Mouse (Mus musculus) spleen, postnatal 36 days (tissue): Measurements from ENCODE around the gene Drc7.
"Not testable (repeated sequence)": the region's sequence is repeated elsewhere in the genome, so short reads cannot be mapped to it uniquely, and the experiment has no call there.

Source experiments
- DNase-seq, 2 experiments: peaks; one replicate each; pipeline ENCODE4 v3.0.0; 2022; ENCODE audit warnings: low spot score in 2 of 2, mixed read lengths in 1 of 2

The Drc7 gene

DNA sequence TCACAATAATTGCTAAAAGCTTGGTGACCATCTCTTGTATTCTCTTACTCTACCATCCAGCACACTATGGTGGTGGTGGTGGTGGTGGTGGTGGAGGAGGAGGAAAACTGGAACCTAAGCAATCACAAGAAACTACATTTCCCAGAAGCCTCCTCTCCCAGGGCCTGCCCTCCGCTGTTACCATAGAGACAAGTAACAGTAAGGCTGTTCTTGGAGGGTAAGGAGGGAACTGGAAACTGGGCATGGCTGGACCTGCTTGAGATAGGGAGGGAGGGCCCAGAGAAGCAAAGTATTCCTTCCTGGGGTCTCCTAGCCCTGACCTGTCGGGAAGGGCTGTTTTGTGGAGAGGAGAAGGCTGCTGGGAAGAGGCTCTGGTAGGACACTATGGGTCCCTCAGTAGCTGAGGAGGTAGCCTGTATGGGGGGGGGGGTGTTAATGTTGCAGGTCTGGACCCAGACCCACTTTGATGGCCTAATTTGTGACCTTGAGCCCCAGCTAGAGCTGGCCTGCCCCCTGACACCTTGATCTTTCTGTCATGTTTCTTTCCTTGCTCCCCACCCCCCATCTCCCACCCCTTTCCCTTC is at the start of gene Drc7:
TSS of gene Drc7 (plus strand) at position 177 of the 584 bp plus-strand sequence.
- no peak for DNase-seq

DNA sequence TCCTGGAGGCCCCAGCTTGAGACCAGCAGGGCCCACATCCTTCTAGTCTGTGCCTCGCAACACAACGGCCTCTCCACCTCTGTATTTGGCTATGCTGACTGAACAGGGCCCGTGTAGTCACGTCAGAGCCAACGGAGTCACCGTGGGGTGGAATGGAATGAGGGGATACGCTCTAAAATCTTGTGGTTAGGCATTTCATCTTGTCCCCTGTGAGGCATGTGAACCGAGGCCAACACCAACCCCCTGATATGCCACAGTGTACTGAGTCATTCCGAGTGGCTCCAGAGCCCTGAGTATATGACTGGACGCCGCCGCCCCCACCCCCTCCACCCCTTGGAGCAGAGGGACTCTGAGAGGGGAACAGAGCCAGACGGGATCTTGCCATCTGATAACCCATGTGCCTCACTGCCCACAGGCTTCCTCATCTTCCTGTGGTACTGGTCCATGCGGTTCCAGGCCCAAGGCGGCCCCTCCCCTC is 42.4 kb upstream of the Drc7 start:
- DNase-seq: no peak

DNA sequence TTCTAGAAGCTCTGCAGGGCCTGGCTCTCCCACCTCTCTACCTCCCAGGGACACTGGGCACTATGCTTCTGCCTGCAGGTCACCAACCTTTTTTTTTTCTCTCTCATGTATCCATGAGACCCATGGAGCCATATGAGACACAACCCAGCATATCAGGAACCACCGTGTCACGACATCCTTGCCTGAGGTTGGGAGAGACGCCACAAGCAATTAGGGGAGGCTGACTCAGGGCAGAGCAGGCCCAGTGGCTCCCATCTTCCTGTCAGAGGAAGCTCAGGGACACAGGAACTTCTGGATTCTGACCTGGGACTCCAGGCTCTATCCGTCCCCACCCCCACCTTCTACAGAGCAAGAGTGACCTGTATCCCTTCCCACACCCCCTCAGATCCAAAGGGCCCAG is 39.0 kb upstream of the Drc7 start:
- no peak for DNase-seq

DNA sequence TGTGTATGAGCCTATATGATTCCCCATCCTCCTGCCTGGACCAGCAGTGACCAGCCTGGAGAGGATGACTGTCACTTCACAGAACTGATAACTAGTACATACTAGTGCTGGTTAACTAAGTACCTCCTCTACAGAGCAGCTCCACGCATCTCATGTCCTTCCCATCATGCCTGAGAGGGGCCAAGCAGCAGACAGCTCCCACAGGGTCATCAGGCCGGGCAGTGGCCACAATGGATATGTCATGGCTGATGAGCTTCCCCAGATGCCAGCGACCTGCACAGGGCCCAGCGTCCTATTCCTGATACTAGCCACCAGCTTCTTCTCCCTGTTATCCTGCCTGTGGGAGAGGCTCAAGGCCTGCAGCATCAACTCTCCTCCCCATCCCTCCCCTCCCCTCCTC is 38.2 kb upstream of the Drc7 start:
- no peak for DNase-seq

DNA sequence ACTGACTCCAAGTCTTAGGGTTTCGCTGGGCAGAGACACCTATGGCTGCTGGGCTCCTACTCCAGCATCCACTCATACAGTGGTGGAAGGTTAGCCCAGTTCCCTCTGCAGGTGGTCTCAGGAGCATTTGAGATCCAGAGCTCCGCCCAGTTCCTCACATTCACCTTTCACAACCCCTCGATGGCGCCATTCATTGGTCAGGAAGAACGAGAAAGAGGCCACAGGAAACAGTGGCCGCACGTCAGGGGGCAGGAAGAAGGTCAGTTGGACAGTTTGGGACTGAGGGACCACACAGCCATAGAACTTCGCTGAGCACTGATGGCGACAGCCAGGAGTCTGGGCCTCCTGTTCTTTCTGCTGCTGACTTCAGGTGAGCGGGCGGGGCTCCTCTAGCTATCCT is 37.5 kb upstream of the Drc7 start, which contains the start of gene Adgrg3:
TSS of gene Adgrg3 (plus strand) at position 242 of the 400 bp plus-strand sequence.
- no peak for DNase-seq

DNA sequence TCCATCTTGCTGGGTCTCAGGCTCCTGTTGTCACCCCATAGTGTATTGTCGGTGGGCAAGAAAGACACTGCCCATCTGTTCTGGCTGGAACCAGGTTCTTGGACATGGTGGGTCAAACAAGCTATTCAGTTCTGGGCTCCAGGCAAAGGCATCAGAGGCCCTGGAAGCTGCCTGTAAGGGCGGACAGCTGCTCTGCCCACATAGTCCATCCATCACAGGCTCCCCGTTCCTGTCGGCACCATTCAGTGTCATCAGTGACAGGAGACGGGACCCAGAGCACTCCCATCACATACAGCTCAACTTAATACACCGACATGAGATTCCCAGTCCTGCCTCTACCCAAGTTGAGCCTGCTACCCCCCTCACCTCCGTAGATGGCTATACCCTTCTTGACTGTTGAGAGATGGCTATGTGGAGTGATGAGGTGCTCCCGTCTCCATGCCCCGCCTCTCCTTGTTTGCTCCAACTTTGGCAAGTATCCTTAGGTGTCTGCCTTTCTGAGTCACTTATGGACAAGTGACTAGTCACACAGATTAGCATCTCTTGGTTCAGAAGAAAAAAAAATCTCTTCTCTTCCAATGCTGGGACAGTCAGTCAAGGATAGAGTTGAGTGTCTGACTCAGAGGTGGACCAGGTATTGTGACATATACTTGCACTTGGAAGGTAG is 36.8 kb upstream of the Drc7 start:
- no peak for DNase-seq

DNA sequence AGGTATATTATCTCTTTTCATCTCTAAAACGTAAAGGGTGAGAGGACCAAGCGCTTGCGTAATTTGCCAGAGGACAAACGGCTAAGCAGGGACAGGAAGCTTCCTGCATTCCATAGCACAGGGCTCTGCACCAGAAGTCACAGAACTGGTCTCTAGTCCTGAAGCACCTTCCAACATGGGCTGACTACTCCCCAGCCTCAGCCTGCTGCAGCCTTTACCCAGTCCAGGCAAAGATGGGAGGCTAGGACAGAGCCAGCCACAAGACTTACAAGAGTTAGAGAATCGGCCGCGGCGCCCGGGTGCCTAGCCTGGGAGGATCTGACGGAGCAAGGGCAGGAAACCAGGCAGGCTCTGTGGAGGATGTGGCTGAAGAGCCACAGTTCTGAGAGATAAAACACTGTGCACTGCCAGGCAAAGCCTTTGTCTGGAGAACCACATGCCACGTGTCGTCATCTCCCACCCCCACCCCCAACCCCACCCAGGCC is 34.6 kb upstream of the Drc7 start:
- DNase-seq: peak in 1 of 2 experiments; percentile 26

DNA sequence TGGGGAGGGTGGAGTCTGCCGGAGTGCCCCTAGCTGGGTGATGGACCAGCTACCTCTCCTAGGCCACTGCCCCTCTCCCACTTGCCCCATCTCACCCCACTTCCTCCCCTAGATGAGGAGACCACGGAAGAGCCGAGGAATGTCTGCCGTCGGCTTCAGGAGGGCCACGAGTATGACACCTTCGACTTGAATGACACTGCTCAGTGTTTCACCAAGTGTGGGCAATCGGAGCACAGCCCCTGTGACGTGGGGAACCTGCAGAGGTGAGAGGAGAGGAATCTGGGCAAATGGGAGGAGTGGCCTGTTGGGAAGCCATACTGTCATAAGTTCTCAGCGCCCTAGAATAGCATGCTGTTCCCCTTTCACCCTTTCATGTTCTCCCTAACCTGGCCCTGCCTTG is 34.1 kb upstream of the Drc7 start:
- DNase-seq: no peak

DNA sequence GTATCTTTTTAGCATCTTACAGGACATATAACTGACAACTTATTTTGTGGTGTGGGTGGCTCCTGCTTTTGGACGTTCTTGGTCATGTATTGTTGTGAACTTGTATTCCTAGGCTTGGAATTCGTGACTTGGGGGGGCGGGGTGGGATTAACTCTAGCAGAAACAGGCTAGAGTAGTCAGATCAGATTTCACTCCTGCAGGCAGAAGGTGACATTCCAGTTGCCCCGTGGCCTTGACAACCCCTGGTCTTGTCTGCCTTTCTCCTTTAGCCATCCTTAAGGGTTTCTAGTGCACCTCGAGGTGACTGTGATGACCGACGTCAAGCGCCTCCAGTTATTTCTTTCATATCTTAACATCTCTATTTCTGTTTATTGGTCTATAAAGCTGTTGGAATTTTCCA is 31.7 kb upstream of the Drc7 start:
- DNase-seq: no peak

DNA sequence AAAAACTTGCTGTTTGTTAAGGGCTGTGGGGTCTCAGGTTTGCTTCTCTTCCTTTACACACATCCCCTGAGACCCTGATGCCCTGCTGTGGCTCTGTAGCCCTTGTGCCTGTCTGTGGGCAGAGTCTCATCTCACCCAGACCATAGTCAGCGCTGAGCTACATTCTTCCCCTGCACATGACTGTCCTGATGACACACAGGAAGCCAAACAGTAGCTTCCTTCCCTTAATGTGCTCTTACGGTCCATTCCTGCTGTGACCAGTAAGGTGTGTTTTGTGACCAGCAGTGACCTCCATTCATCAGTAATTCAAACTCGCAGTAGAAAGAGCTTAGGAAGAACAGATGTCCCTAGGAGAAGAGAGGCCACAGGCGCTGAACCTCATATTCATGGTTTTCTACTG is 30.5 kb upstream of the Drc7 start:
- DNase-seq: no peak

DNA sequence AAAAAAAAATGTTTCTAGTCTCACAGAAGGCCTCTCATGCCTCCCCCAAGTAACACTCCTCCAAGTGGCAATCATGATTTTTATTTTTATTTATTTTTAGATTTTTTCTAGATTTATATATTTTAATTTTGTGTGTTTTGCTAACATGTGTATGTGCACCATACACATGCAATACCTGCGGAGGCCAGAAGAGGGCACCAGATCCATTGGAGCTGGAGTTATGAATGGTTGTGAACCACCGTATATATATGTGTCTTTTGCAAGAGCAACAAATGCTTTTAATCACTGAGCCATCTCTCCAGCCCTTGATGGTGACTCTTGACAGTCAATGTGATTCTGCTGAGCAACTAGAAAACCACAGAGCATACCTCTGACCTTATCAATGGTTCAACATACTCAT is 29.5 kb upstream of the Drc7 start:
- DNase-seq: no peak

DNA sequence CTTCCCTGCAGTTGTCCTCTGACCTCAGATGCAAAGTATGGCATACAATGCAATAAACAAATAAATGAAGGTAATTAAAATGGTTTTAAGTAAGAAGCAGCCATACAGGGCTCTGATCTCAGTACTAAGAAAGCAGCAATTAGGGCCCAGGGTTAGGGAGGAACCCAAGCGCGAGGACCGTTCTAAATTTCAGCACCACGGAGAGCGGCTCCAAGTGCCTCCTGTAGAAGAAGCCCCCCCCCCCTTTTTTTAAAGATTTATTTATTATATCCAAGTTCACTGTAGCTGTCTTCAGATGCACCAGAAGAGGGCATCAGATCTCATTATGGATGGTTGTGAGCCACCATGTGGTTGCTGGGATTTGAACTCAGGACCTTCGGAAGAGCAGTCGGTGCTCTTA is 26.5 kb upstream of the Drc7 start:
- not testable (repeated sequence) for DNase-seq

DNA sequence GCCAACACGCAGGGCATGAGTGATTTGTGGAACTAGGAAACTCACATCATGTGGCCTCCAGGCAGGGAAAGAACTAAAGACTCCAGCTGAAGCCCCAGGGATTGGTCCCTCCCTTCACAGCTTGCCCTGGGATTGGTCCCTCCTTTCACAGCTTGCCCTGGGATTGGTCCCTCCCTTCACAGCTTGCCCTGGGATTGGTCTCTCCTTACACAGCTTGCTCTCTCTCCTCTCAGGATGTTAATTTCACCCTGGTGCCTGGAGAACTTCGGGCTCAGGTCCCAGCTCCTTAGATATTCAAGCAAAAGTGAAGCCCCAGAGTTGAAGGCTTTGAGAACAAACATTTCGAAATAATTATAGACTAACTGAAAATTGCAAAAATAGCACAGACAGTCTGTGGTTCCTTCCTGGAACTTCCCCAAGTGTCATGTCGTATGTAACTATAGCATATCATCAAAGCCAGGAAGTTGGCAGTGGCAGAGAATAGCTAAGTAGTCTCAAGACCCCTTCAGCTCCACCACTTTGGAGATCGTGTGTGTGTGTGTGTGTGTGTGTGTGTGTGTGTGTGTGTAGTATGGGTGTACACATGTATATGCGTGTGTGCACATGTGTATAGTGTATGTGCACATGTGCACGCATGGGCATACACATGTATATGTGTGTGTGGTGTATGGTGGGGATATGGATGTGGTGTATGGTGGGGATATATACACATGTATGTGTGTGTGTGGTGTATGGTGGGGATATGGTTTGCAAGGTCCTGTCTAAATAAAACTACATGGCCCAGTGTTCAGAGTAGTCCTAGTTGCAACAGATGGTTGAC is 17.6 kb upstream of the Drc7 start:
- DNase-seq: peak in 1 of 2 experiments; percentile 12

DNA sequence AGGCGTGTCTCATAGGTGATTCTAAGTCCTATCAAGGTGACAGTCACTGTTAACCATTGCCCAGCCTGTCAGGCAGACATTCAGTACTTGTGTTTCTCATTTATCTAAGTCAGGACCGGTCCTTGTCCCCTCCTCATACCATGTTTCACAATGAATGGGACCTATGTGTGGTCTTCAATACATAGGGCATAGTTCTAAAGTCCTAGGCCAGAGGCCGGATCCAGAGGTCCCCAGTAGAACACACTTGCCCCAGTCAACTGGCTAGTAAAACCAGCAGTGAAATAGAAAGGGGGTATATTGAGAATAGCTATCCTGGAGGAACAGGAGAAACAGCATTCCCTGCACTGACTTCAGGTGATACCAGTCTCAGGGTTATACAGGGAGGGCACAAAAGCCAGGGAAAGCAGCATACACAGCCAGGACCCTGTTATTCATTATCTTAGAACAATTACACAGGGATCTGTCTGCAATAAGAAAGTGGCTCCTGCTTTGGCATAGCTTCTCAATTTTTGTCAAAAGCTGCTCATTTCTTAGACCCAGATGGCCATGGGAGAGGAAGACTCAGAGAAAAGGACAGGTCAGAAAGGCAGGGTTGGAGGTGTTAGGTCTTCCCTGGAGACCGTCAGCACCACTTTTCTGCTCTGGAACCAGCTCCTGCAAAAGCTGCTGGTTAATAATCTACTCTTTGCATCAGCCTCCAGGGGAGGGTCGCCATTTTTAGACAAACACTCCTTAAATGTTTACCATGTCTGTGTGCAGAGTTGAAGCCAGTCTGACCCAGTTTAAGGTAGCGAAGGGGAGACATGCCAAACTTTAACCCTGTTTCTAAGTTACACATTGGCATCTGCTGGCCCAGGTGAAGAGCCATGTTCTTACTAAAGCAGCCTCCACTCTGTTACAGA is 12.8 kb upstream of the Drc7 start:
- DNase-seq: no peak

DNA sequence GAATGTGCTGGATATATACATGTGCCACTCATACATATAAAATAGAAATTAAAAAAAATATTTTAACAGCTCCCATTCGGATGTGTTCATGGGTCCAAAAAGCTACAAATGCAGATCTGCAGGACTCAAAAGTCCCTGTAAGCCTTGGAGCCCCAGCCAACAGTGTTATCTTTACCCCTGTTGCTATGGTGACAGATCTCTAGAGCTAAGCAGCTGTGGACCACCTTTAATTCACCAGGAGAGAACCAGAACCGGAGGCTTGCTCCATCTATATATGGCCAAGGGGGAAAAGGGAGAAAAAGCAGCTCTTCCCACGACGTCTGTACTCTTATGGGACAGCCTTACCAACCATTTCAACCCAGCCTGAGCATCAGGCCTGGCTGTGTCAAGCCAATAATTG is 10.1 kb upstream of the Drc7 start:
- no peak for DNase-seq

DNA sequence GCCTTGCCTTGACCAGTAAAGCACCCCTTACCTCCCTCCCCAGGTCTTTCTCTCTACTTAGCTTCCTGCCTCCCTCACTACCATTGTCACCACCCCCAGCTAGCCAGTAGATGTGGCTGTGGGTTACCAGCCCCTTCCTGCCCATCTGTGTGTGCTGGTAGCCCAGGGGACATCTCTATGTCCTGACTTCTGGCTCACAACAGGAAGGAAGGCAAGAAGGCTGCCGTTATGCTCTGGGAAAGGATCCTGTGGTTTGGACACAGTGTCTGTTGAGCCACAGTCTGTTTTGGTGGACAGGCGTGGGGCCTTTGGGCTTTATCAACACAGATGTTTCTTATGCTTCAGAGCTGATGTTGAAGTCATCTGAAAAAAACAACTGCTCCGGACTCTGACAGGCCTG is 7.9 kb upstream of the Drc7 start:
- DNase-seq: no peak

DNA sequence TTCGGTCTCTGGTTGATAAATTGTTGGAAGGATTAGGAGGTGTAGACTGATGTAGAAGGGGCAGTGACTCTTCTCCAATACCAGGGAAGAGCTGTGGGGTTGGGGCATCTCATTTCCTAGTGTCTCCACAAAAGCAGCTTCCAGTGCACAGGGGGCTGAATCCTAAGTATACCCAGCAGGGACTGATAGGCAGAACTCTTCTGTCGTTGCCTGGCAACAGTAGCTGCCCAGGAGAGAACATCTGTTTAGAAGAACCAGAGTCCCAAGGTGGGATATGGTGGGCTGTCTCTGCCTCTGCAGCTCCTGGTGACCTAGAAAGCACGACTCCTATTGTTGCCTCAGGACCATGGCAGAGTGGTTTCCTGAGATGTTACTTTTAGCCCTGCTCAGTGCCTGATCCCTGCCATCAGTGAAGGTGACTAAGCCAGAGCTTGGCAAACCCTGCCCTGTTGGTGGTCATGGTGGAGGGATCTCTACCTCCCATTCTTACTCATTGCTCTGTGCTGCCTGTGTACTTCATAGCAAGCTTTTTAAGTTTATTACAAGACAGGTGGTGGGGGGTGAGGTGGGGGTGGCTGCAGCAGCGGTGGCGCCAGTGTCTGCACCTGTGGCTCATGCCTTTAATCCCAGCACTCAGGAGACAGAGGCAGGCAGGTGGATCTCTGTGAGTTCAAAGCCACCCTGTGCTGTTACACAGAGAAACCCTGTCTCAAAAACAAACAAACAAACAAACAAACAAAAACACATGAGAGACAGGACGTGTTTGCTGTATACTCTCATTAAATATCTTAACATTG is 6.8 kb upstream of the Drc7 start:
- no peak for DNase-seq

DNA sequence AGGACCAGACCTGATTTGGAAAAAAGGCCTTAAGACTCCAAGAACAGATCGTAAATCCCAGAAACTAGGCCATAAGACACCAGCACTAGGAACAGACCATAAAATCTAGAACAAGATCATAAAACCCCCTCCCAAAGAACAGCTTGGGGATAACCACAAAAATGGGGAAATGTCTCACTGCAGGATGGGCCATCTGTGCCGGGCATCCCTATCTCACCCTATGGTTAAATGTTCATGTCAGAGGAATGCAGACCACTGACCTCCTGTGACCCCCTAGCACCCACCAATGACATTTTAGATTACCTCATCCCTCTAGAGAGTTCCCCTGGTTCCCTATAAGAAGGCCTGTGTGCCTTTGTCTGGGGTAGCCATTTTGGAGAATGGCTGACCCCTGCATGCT is 5.3 kb upstream of the Drc7 start:
- DNase-seq: no peak

DNA sequence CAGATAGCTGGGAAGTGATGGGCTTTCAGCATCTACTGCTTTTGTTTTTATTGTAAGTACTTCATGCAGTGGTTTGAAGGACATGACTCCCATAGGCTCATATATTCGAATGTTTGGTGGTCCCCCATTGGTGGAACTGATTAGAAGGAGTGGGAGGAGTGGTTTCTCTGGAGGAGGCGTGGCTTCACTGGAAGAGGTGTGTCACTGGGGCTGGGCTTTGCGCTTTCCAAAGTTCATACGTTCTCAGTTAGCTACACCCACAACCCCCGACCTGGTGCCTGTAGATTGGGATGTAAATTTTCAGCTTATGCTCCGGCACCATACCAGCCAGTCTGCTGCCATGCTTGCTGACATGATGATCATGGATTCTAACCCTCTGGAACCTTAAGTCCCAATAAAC is 465 bp upstream of the Drc7 start:
- DNase-seq: no peak

DNA sequence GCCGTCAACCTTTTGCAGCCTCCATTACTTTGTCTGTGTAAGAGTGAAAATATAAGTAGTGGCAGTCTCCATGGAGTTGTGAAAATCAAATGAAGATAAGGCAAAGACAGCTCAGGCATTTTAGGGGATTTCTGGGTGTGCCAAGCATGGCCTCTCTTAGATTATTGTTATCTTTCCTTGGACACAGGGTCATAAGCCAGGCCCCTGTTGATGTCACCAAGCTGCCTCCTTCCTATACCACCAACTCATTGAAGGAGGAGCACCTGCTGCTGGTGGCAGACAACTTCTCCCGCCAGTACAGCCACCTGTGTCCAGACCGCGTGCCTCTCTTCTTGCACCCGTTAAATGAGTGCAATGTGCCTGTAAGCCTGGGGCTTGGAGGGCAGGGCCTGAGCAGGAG is 1.5 kb downstream of the Drc7 start:
- DNase-seq: no peak

DNA sequence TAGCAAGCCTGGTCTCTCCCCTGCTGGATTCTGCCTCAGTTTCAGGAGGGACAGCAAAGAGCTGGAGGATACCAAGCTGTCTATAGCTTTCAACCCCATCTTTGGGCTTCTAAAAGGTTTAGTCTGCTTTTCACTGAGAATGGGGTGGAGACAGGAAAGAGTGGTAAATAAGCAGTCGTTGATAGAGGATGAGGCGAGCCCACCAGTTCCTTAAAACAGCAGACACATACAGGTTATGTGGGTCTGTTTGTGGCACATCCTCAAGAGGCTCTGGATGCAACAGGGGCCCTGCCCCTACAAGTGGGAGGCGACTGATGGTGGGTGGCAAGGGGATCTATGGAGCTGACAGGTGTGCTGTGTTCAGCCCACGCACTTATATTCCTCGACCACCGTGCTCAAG is 3.8 kb downstream of the Drc7 start:
- DNase-seq: no peak
